Mouse (Mus musculus): Measurements from ENCODE around the gene Jag2.

Jag2 gene

GRCm38 (mm10) chr12:112866467-112867080 lies 63.0 kb downstream of the Jag2 start:
- DNase-seq: no peak

DNA sequence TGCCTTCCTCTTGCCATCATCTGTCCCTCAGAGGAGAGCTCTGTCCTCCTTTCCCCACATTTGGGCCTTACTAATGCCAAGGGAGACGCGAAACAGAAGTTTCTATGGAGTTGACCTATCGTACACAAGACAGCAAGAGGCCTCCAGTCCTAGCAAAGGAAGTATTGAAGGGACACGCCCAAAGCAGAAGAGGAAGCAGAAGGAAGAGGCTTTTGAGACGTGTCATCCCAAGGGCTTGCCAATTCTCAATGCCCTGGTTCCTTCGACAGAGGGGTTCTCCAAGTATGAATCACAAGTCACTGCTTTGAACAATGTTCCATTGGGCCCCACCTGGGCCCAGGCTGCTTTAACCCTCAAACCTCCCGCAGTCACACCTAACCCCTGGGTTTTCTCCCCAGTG lies 64.8 kb downstream of the Jag2 start:
- DNase-seq: no peak

- DNase-seq: no peak
Observed at GRCm38 (mm10) chr12:112861911-112862321, 67.7 kb downstream of the Jag2 start.

DNA sequence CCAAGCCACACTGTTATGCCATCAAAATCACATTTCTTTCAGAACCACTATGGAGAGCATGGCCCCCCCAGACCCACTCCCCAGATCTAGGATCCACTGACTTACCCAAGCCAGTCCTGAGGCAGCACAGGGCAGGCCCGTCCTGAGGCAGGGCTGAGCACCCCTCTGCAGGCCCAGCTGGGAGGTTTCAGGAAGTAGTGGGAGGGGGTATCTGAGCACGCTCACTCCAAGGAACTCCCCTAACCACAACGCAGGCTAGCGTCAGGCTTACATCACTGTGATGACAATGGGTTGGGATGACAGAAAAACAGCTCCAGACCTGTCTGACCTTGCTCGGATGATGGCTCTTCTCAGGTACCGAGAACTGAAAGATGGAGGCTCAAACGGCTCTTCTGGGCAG lies 68.8 kb downstream of the Jag2 start:
- DNase-seq: no peak

GRCm38 (mm10) chr12:112859930-112860329 lies 69.6 kb downstream of the Jag2 start:
- DNase-seq: no peak

- no peak for DNase-seq
Observed at GRCm38 (mm10) chr12:112858581-112859336, 70.8 kb downstream of the Jag2 start.

Measured in liver (tissue).